ENCODE assay signal across 8 mouse cellular contexts in genomic region chr16:18443385-18443841, GRCm38 (mm10). TPM values are rescaled to one million over a fixed set of nuclear protein-coding genes. Genes with fewer than 3 reads are reported as not detected.
DNase-seq lines count a peak whose midpoint lies in the region; ATAC-seq lines count a peak whose summit lies in the region.

No protein-coding gene starts in this region.

- 24% methylated on average over 8 of the region's 8 CpGs for WGBS in hindbrain, embryonic 12.5 days

- no peaks in the 10 kb centered on the region for H3K27me3 ChIP-seq in hindbrain, embryonic 12.5 days

- H3K9ac ChIP-seq in hindbrain, embryonic 12.5 days, result no peak overlapping the region

- H3K4me1 ChIP-seq in hindbrain, embryonic 12.5 days, result no peaks in the 10 kb centered on the region

- ATAC-seq in hindbrain, embryonic 12.5 days (ENCODE audit: low FRiP score), result peak; percentile 86

- peaks cover 15% of the 10 kb centered on the region for H3K36me3 ChIP-seq in hindbrain, embryonic 12.5 days

- H3K4me2 ChIP-seq in hindbrain, embryonic 12.5 days (replicated peaks), result no peak overlapping the region

- H3K4me3 ChIP-seq in hindbrain, embryonic 12.5 days, result no peak overlapping the region

- H3K9me3 ChIP-seq in hindbrain, embryonic 12.5 days (replicated peaks), result no peaks in the 10 kb centered on the region

- peak; percentile 79 for DNase-seq in Muller cell, postnatal 12 days (ENCODE audit: inconsistent ontology term)
- DNase-seq in cerebellum, adult 9-11 months, result peak; percentile 88
- peak; percentile 83 to 94 for DNase-seq in frontal cortex, postnatal 10 days (ENCODE audit: low spot score in 2 of 2)
- DNase-seq in layer of hippocampus, postnatal 14 days (ENCODE audit: low spot score in 2 of 2), result peak; percentile 97 to 98
- peak; percentile 96 for DNase-seq in lung, postnatal 10 days
- DNase-seq in retina, embryonic 14.5 days (ENCODE audit: low spot score), result peak; percentile 98
- DNase-seq in thymus, postnatal 4 days, result peak; percentile 99

- no peak overlapping the region for H3K27ac ChIP-seq in hindbrain, embryonic 12.5 days

RNA-seq across cellular contexts. Expression of gene Comt, which starts 16.8 kb away (rescaled TPM):
- polyA plus RNA-seq in hindbrain, embryonic 12.5 days (2016; fragmentation: Nextera tagmentation; extraction: Ambion mirVana), result 58.4 and 60.3 TPM in 2 replicates
- 10 to 100 TPM; 57.1 to 66.8 TPM for total RNA-seq in layer of hippocampus, postnatal 14 days (2021)

RNA-seq across cellular contexts. Expression of gene Txnrd2, which starts 17.2 kb away (rescaled TPM):
- 20.2 and 20.3 TPM in 2 replicates for polyA plus RNA-seq in hindbrain, embryonic 12.5 days (2016; fragmentation: Nextera tagmentation; extraction: Ambion mirVana)
- 10 to 100 TPM; 19.5 to 22.1 TPM for total RNA-seq in layer of hippocampus, postnatal 14 days (2021)

RNA-seq across cellular contexts. Expression of gene Gnb1l, which starts 55.1 kb away (rescaled TPM):
- polyA plus RNA-seq in hindbrain, embryonic 12.5 days (2016; fragmentation: Nextera tagmentation; extraction: Ambion mirVana), result 11.5 and 12.4 TPM in 2 replicates
- 1 to 10 TPM; 6.1 to 7.5 TPM for total RNA-seq in layer of hippocampus, postnatal 14 days (2021)

RNA-seq across cellular contexts. Expression of gene Rtl10, which starts 55.3 kb away (rescaled TPM):
- polyA plus RNA-seq in hindbrain, embryonic 12.5 days (2016; fragmentation: Nextera tagmentation; extraction: Ambion mirVana), result 2.3 and 2.9 TPM in 2 replicates
- 1 to 10 TPM; 8.6 TPM for total RNA-seq in layer of hippocampus, postnatal 14 days (2021)
